Mouse (Mus musculus) thymus, postnatal 10 days (tissue): ENCODE measurements around the gene Slc51b.

Experiments used
- DNase-seq, 2 experiments: peaks; one replicate each; pipeline ENCODE4 v3.0.0; 2021; ENCODE audit warnings: low spot score in 2 of 2

The Slc51b gene

GRCm38 (mm10) chr9:65408871-65409295, 13.9 kb downstream of the Slc51b start:
- no peak for DNase-seq

- DNase-seq: no peak
These were observed 14.9 kb downstream of the Slc51b start for GRCm38 (mm10) chr9:65407861-65408260.

- DNase-seq: no peak
These were observed 15.4 kb downstream of the Slc51b start for GRCm38 (mm10) chr9:65407327-65407726.

GRCm38 (mm10) chr9:65405184-65405449, 17.6 kb downstream of the Slc51b start:
- DNase-seq: no peak

- DNase-seq: no peak
These were observed 18.2 kb downstream of the Slc51b start for GRCm38 (mm10) chr9:65404331-65405183.

GRCm38 (mm10) chr9:65399934-65400333, 22.8 kb downstream of the Slc51b start:
- no peak for DNase-seq

- peak in 1 of 2 experiments; percentile 41 for DNase-seq
These were observed 24.5 kb downstream of the Slc51b start, which contains the start of gene Rasl12 for GRCm38 (mm10) chr9:65398279-65398678. Rasl12 (plus strand) TSS chr9:65398506.

- DNase-seq: no peak
These were observed 28.4 kb downstream of the Slc51b start for GRCm38 (mm10) chr9:65394360-65394759.

- no peak for DNase-seq
These were observed 29.1 kb downstream of the Slc51b start for GRCm38 (mm10) chr9:65393606-65394005.

GRCm38 (mm10) chr9:65392638-65393364, 30.0 kb downstream of the Slc51b start:
- peak; percentile 20 to 66 for DNase-seq

- DNase-seq: no peak
These were observed 31.2 kb downstream of the Slc51b start, which contains the start of gene Kbtbd13 for GRCm38 (mm10) chr9:65391613-65391964. Kbtbd13 (minus strand) TSS chr9:65391652.

- DNase-seq: no peak
These were observed 31.8 kb downstream of the Slc51b start for GRCm38 (mm10) chr9:65390752-65391612.

GRCm38 (mm10) chr9:65386373-65387140, 36.2 kb downstream of the Slc51b start:
- DNase-seq: no peak

GRCm38 (mm10) chr9:65384276-65384675, 38.5 kb downstream of the Slc51b start:
- no peak for DNase-seq

- DNase-seq: no peak
These were observed 40.0 kb downstream of the Slc51b start for GRCm38 (mm10) chr9:65382751-65383097.

- no peak for DNase-seq
These were observed 40.6 kb downstream of the Slc51b start for GRCm38 (mm10) chr9:65382031-65382750.

GRCm38 (mm10) chr9:65381017-65381590, 41.7 kb downstream of the Slc51b start:
- DNase-seq: no peak

- no peak for DNase-seq
These were observed 47.4 kb downstream of the Slc51b start for GRCm38 (mm10) chr9:65375163-65375934.

- no peak for DNase-seq
These were observed 48.1 kb downstream of the Slc51b start for GRCm38 (mm10) chr9:65374468-65375162.
